8 mouse cellular contexts compared by ENCODE assay signal in genomic region chr1:93801741-93802238, GRCm38 (mm10). TPM values are rescaled to one million over a fixed set of nuclear protein-coding genes. Genes with fewer than 3 reads are reported as not detected.
A peak's percentile ranks its signal among the peaks of the same experiment; 100 is the strongest.
DNase-seq lines count a peak whose midpoint lies in the region; ATAC-seq lines count a peak whose summit lies in the region.

Gene Dtymk (minus strand): TSS chr1:93801934.

- peaks cover 42% of the 10 kb centered on the region for H3K79me2 ChIP-seq in macrophage (ENCODE audit: inconsistent target)

- peak within 1 kb of the TSS; percentile 84 for H3K9ac ChIP-seq in hindbrain, embryonic 16.5 days (ENCODE audit: low read depth, low read length)

- peaks cover 4% of the 10 kb centered on the region; the same call in 1 of the 2 replicates for H3K36me3 ChIP-seq in hindbrain, embryonic 16.5 days (ENCODE audit: control insufficient read depth, insufficient read depth, low read length)
- H3K36me3 ChIP-seq in macrophage (ENCODE audit: inconsistent target) = peaks cover 4% of the 10 kb centered on the region; the same call in 1 of the 2 replicates

- peaks cover 22% of the 10 kb centered on the region for H3K4me1 ChIP-seq in hindbrain, embryonic 16.5 days (ENCODE audit: control insufficient read depth, insufficient read depth, low read depth, low read length)

- WGBS in hindbrain, embryonic 16.5 days = under 1% methylated on average over 42 of the region's 42 CpGs
- under 1% methylated on average over 42 of the region's 42 CpGs for WGBS in macrophage (ENCODE audit: missing documents)

- DNase-seq in T-cell, adult 2 months (ENCODE audit: low spot score) = peak; percentile 92
- peak; percentile 90 to 91 for DNase-seq in cerebellum, postnatal 36 days
- peak; percentile 92 for DNase-seq in gastrocnemius, adult 18-20 months (ENCODE audit: low spot score)
- DNase-seq in left cerebral cortex, adult 18-20 months (ENCODE audit: low spot score in 2 of 2) = peak; percentile 91 to 94
- DNase-seq in right cerebral cortex, adult 18-20 months = peak; percentile 96
- DNase-seq in urinary bladder, postnatal 10 days (ENCODE audit: low spot score) = peak; percentile 69

- ATAC-seq in hindbrain, embryonic 16.5 days = peak; percentile 73

- peak within 1 kb of the TSS; percentile 80 for H3K4me3 ChIP-seq in hindbrain, embryonic 16.5 days (ENCODE audit: low read length)
- H3K4me3 ChIP-seq in macrophage (ENCODE audit: inconsistent target) = peak within 1 kb of the TSS; percentile 58

- H3K27ac ChIP-seq in hindbrain, embryonic 16.5 days (ENCODE audit: low read depth, low read length) = peak within 1 kb of the TSS; percentile 77
- H3K27ac ChIP-seq in macrophage = peak within 1 kb of the TSS; percentile 88

- H3K9me3 ChIP-seq in hindbrain, embryonic 16.5 days (ENCODE audit: control insufficient read depth, low read length) = no peaks in the 10 kb centered on the region

- no peaks in the 10 kb centered on the region for H3K27me3 ChIP-seq in hindbrain, embryonic 16.5 days (replicated peaks; ENCODE audit: control insufficient read depth, insufficient read depth, low read length)

- peak within 1 kb of the TSS; percentile 75 for H3K4me2 ChIP-seq in hindbrain, embryonic 16.5 days (ENCODE audit: low read length)

RNA-seq across cellular contexts. Expression of gene Dtymk, which starts in this region (rescaled TPM):
- total RNA-seq in gastrocnemius, adult 18-20 months (2021) = 10 to 100 TPM; 15.1 to 16.1 TPM
- 134 and 147 TPM in 2 replicates for polyA plus RNA-seq in hindbrain, embryonic 16.5 days (2015; fragmentation: Nextera tagmentation; extraction: Ambion mirVana)
- total RNA-seq in left cerebral cortex, adult 18-20 months (2021) = 10 to 100 TPM; 51.1 to 51.7 TPM
- total RNA-seq in macrophage (2018; cell fraction: chromatin; rRNA removed) = 10 to 100 TPM in 23 of 26 experiments, 1 to 10 TPM in 3; 5.5 to 76.8 (median 35.1) TPM
- total RNA-seq in macrophage (2018; cell fraction: cytosol; rRNA removed) = 10 to 100 TPM; 10.0 to 23.9 (median 16.8) TPM
- total RNA-seq in macrophage (2018; cell fraction: nucleus; rRNA removed) = 100 to 1,000 TPM in 1 of 26 experiments, 10 to 100 TPM in 22, 1 to 10 TPM in 3; 6.6 to 162 (median 40.9) TPM
- 11.9 to 58.0 TPM (median 15.6 TPM) in 3 replicates for polyA plus RNA-seq in macrophage (2018)

Comparison
In these comparisons a context has a peak if more than half of its experiments do, and no peak if none do; other contexts are left out.
1. Peak in every context shown above with its lines: DNase-seq, ATAC-seq, H3K4me3 ChIP-seq and H3K27ac ChIP-seq.